Mouse (Mus musculus) cerebellum, adult 2 months (tissue): ENCODE data around the gene Gm13757.

Experiments
- CTCF ChIP-seq: fragments of 200-500 bp; IDR thresholded peaks from 2 replicates; pipeline ENCODE4 v1.5.1; 2011; ENCODE audit warnings: low read depth, mild to moderate bottlenecking, control low read depth, low read length, moderate library complexity, borderline replicate concordance; ENCODE audit not compliant: insufficient read depth
- POLR2A ChIP-seq: fragments of 200-500 bp; IDR thresholded peaks from 2 replicates; pipeline ENCODE4 v1.6.1; 2011; ENCODE audit warnings: low read length, control low read depth, borderline replicate concordance; ENCODE audit not compliant: insufficient read depth

DNA sequence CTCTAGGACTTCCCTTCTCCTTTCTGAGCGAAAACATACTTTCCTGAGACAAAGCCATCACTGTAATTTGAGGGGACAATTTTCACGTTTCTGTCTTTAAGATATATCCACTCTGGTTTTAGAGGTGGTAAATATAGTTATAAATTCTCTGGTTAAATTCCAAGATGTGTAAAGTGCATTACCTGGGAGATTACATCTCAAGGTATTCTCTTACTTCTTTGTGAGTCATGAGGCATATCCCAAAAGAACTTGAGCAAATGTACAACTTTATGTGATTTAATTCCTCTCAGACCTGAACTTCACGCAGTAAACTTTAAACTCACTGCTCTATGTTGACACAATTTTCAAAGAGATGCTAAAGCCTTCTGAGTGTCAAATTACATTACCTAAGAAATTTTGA is 42.6 kb downstream of the Gm13757 start, which contains the start of gene Olfr1179:
- TF ChIP-seq CTCF (no peak), POLR2A (no peak)
